Mouse (Mus musculus) embryonic facial prominence, embryonic 12.5 days (tissue): ENCODE measurements around the gene Ppp1r27. TPM values are rescaled to one million over a fixed set of nuclear protein-coding genes. Genes with fewer than 3 reads are reported as not detected.

Experiments
- ATAC-seq: fragments of 200-750 bp; cut with Nextera tagmentation; 2 replicates; pipeline ENCODE4 v1.8.0; 2017; ENCODE audit not compliant: insufficient number of reproducible peaks, insufficient read depth, low FRiP score, low TSS enrichment
- H3K27ac ChIP-seq: fragments of 300-500 bp; sonication (generic); 2 replicates; pipeline ENCODE4 v1.5.1; 2016; ENCODE audit warnings: mild to moderate bottlenecking
- H3K27me3 ChIP-seq: fragments of 300-500 bp; sonication (generic); 2 replicates; pipeline ENCODE4 v1.6.1; 2016; ENCODE audit warnings: mild to moderate bottlenecking, moderate library complexity
- H3K36me3 ChIP-seq: fragments of 300-500 bp; sonication (generic); 2 replicates; pipeline ENCODE4 v1.6.1; 2016; ENCODE audit warnings: mild to moderate bottlenecking
- H3K4me1 ChIP-seq: fragments of 300-500 bp; sonication (generic); 2 replicates; pipeline ENCODE4 v1.6.1; 2016
- H3K4me2 ChIP-seq: fragments of 300-500 bp; sonication (generic); replicated peaks from 2 replicates; pipeline ENCODE4 v1.6.1; 2016; ENCODE audit warnings: mild to moderate bottlenecking, moderate library complexity
- H3K4me3 ChIP-seq: fragments of 300-500 bp; sonication (generic); 2 replicates; pipeline ENCODE4 v1.5.1; 2016; ENCODE audit warnings: mild to moderate bottlenecking
- H3K9ac ChIP-seq: fragments of 300-500 bp; sonication (generic); 2 replicates; pipeline ENCODE4 v1.6.1; 2016; ENCODE audit warnings: mild to moderate bottlenecking, moderate library complexity
- H3K9me3 ChIP-seq: fragments of 300-500 bp; sonication (generic); 2 replicates; pipeline ENCODE4 v1.6.1; 2016; ENCODE audit warnings: mild to moderate bottlenecking, moderate library complexity
- WGBS: fragments of 180-500 bp; shearing (Covaris S2); methylation state at CpG from one replicate; pipeline ENCODE4 v1.1.7; 2016; 5-methylcytosine and 5-hydroxymethylcytosine counted together
- polyA plus RNA-seq: library from polyadenylated mRNA; unstranded; fragments of >200 nt; fragmentation: Nextera tagmentation; extraction: Ambion mirVana; gene quantifications from 2 replicates; pipeline ENCODE4 v1.2.1, GENCODE M21; 2016

The Ppp1r27 gene
- polyA plus RNA-seq, 1 experiment from 2014 or later = 0.36 TPM

- 80% methylated on average over 7 of the region's 7 CpGs for WGBS
- peaks cover 7% of the 10 kb centered on the region for H3K4me1 ChIP-seq
- peaks cover 11% of the 10 kb centered on the region for H3K36me3 ChIP-seq
- H3K4me2 ChIP-seq = no peak overlapping the region
- H3K9me3 ChIP-seq = peaks cover 8% of the 10 kb centered on the region; the same call in 1 of the 2 replicates
- H3K9ac ChIP-seq = no peak overlapping the region
- ATAC-seq = no peak
- no peak overlapping the region for H3K4me3 ChIP-seq
- H3K27me3 ChIP-seq = no peaks in the 10 kb centered on the region
- H3K27ac ChIP-seq = no peak overlapping the region
Measured at GRCm38 (mm10) chr11:120554834-120555233, 3.9 kb upstream of the Ppp1r27 start.

- Histone ChIP-seq H3K27ac (no peak overlapping the region), H3K4me1 (peaks cover 18% of the 10 kb centered on the region), H3K27me3 (no peaks in the 10 kb centered on the region), H3K36me3 (no peaks in the 10 kb centered on the region), H3K9me3 (peaks cover 8% of the 10 kb centered on the region; the same call in 1 of the 2 replicates), H3K4me3 (no peak overlapping the region), H3K4me2 (no peak overlapping the region), H3K9ac (no peak overlapping the region)
- 88% methylated on average over 5 of the region's 5 CpGs for WGBS
- ATAC-seq = no peak
Measured at GRCm38 (mm10) chr11:120552736-120553135, 1.8 kb upstream of the Ppp1r27 start.

- Histone ChIP-seq H3K27ac (peak overlapping the region; percentile 90), H3K9ac (peak overlapping the region; percentile 98), H3K27me3 (no peaks in the 10 kb centered on the region), H3K36me3 (no peaks in the 10 kb centered on the region), H3K4me1 (peaks cover 23% of the 10 kb centered on the region), H3K9me3 (no peaks in the 10 kb centered on the region), H3K4me2 (peak overlapping the region; percentile 92), H3K4me3 (peak overlapping the region; percentile 99)
- 66% methylated on average over 11 of the region's 11 CpGs for WGBS
- no peak for ATAC-seq
Measured at GRCm38 (mm10) chr11:120549986-120550809, 734 bp downstream of the Ppp1r27 start.

- Histone ChIP-seq H3K4me3 (peak within 1 kb of the TSS; percentile 99), H3K36me3 (peaks cover 6% of the 10 kb centered on the region), H3K27ac (peak within 1 kb of the TSS; percentile 90), H3K9me3 (no peaks in the 10 kb centered on the region), H3K4me2 (peak within 1 kb of the TSS; percentile 92), H3K4me1 (peaks cover 23% of the 10 kb centered on the region), H3K9ac (peak within 1 kb of the TSS; percentile 98), H3K27me3 (no peaks in the 10 kb centered on the region)
- WGBS = under 1% methylated on average over 79 of the region's 87 CpGs
- peak; percentile 73; the same call in 1 of the 2 replicates for ATAC-seq
Measured at GRCm38 (mm10) chr11:120549168-120549945, 1.6 kb downstream of the Ppp1r27 start, which contains the start of gene Mcrip1. Gene Mcrip1 (minus strand): TSS chr11:120549727.

- WGBS = 26% methylated on average over 7 of the region's 7 CpGs
- Histone ChIP-seq H3K4me2 (peak overlapping the region; percentile 92), H3K9ac (peak overlapping the region; percentile 98), H3K27me3 (no peaks in the 10 kb centered on the region), H3K4me3 (peak overlapping the region; percentile 99), H3K9me3 (no peaks in the 10 kb centered on the region), H3K4me1 (peaks cover 23% of the 10 kb centered on the region), H3K27ac (peak overlapping the region; percentile 90), H3K36me3 (peaks cover 11% of the 10 kb centered on the region)
- no peak for ATAC-seq
Measured at GRCm38 (mm10) chr11:120548786-120549167, 2.2 kb downstream of the Ppp1r27 start.

GRCm38 (mm10) chr11:120548214-120548613 is 2.7 kb downstream of the Ppp1r27 start:
- ATAC-seq = no peak
- no peaks in the 10 kb centered on the region for H3K9me3 ChIP-seq
- peak overlapping the region; percentile 98; the same call in 1 of the 2 replicates for H3K9ac ChIP-seq
- H3K27me3 ChIP-seq = no peaks in the 10 kb centered on the region
- H3K4me2 ChIP-seq = peak overlapping the region; percentile 92
- peak overlapping the region; percentile 99 for H3K4me3 ChIP-seq
- peaks cover 23% of the 10 kb centered on the region for H3K4me1 ChIP-seq
- no peak overlapping the region for H3K27ac ChIP-seq
- H3K36me3 ChIP-seq = peaks cover 17% of the 10 kb centered on the region
- 80% methylated on average over 3 of the region's 3 CpGs for WGBS

- Histone ChIP-seq H3K36me3 (peaks cover 24% of the 10 kb centered on the region), H3K4me2 (no peak overlapping the region), H3K4me1 (peaks cover 23% of the 10 kb centered on the region), H3K27me3 (no peaks in the 10 kb centered on the region), H3K9me3 (no peaks in the 10 kb centered on the region), H3K27ac (no peak overlapping the region), H3K4me3 (no peak overlapping the region), H3K9ac (no peak overlapping the region)
- ATAC-seq = no peak
- 60% methylated on average over 2 of the region's 2 CpGs for WGBS
Measured at GRCm38 (mm10) chr11:120547469-120547868, 3.5 kb downstream of the Ppp1r27 start.

- H3K27ac ChIP-seq = no peak overlapping the region
- peaks cover 35% of the 10 kb centered on the region for H3K36me3 ChIP-seq
- no peak for ATAC-seq
- H3K4me1 ChIP-seq = peaks cover 23% of the 10 kb centered on the region
- H3K9me3 ChIP-seq = no peaks in the 10 kb centered on the region
- H3K9ac ChIP-seq = no peak overlapping the region
- WGBS = 91% methylated on average over 3 of the region's 3 CpGs
- H3K4me3 ChIP-seq = no peak overlapping the region
- H3K4me2 ChIP-seq = no peak overlapping the region
- H3K27me3 ChIP-seq = no peaks in the 10 kb centered on the region
Measured at GRCm38 (mm10) chr11:120545964-120546363, 5.0 kb downstream of the Ppp1r27 start.

GRCm38 (mm10) chr11:120542376-120542775 is 8.6 kb downstream of the Ppp1r27 start:
- H3K4me1 ChIP-seq = peaks cover 26% of the 10 kb centered on the region
- no peaks in the 10 kb centered on the region for H3K27me3 ChIP-seq
- no peaks in the 10 kb centered on the region for H3K9me3 ChIP-seq
- H3K9ac ChIP-seq = no peak overlapping the region
- ATAC-seq = no peak
- WGBS = 83% methylated on average over 6 of the region's 6 CpGs
- no peak overlapping the region for H3K4me2 ChIP-seq
- peaks cover 35% of the 10 kb centered on the region for H3K36me3 ChIP-seq
- H3K4me3 ChIP-seq = no peak overlapping the region
- H3K27ac ChIP-seq = no peak overlapping the region

GRCm38 (mm10) chr11:120541907-120542306 is 9.0 kb downstream of the Ppp1r27 start:
- Histone ChIP-seq H3K27me3 (no peaks in the 10 kb centered on the region), H3K9me3 (no peaks in the 10 kb centered on the region), H3K4me2 (no peak overlapping the region), H3K36me3 (peaks cover 35% of the 10 kb centered on the region), H3K9ac (no peak overlapping the region), H3K4me3 (no peak overlapping the region), H3K27ac (no peak overlapping the region), H3K4me1 (peaks cover 24% of the 10 kb centered on the region)
- ATAC-seq = no peak
- WGBS = 42% methylated on average over 4 of the region's 4 CpGs

GRCm38 (mm10) chr11:120539285-120540014 is 11.5 kb downstream of the Ppp1r27 start:
- 22% methylated on average over 10 of the region's 10 CpGs for WGBS
- Histone ChIP-seq H3K4me3 (no peak overlapping the region), H3K4me1 (peaks cover 24% of the 10 kb centered on the region), H3K9me3 (no peaks in the 10 kb centered on the region), H3K36me3 (peaks cover 31% of the 10 kb centered on the region), H3K27ac (peak overlapping the region; percentile 14), H3K9ac (0 out of 2 replicates have a peak overlapping the region, but pooled peaks have one; percentile 1), H3K4me2 (no peak overlapping the region), H3K27me3 (peaks cover 4% of the 10 kb centered on the region)
- peak; percentile 26; the same call in 1 of the 2 replicates for ATAC-seq
